Mouse (Mus musculus): ENCODE results near the gene Plcb2. TPM values are rescaled to one million over a fixed set of nuclear protein-coding genes. Genes with fewer than 3 reads are reported as not detected.

Plcb2 gene
- 0.17 and 0.43 TPM in 2 replicates for polyA plus RNA-seq (2015; fragmentation: Nextera tagmentation; extraction: Ambion mirVana)

- Histone ChIP-seq H3K4me3 (no peak within 1 kb of the TSS), H3K4me2 (no peak within 1 kb of the TSS), H3K36me3 (ENCODE audit: poor library complexity, severe bottlenecking) (no peaks in the 10 kb centered on the region), H3K9me3 (replicated peaks) (no peaks in the 10 kb centered on the region), H3K4me1 (peaks cover 11% of the 10 kb centered on the region; the same call in 1 of the 2 replicates), H3K9ac (no peak within 1 kb of the TSS), H3K27ac (no peak within 1 kb of the TSS), H3K27me3 (peaks cover 38% of the 10 kb centered on the region)
- WGBS: 29% methylated on average over 7 of the region's 7 CpGs
- no peak for ATAC-seq
Observed at GRCm38 (mm10) chr2:118728337-118728736, at the start of gene Plcb2. Plcb2 (minus strand) TSS chr2:118728438.

- Histone ChIP-seq H3K4me2 (no peak overlapping the region), H3K27ac (peak overlapping the region; percentile 76), H3K27me3 (0 out of 2 replicates have a peak, but pooled peaks cover 8% of the 10 kb centered on the region), H3K9me3 (replicated peaks) (no peaks in the 10 kb centered on the region), H3K4me1 (peaks cover 31% of the 10 kb centered on the region), H3K4me3 (no peak overlapping the region), H3K9ac (peak overlapping the region; percentile 30; the same call in 1 of the 2 replicates), H3K36me3 (ENCODE audit: poor library complexity, severe bottlenecking) (no peaks in the 10 kb centered on the region)
- ATAC-seq: 0 out of 2 replicates have a peak, but pooled peaks have one; percentile 4
- WGBS: 74% methylated on average over 2 of the region's 2 CpGs
Observed at GRCm38 (mm10) chr2:118776295-118776694, 48.1 kb upstream of the Plcb2 start.

- Histone ChIP-seq H3K36me3 (ENCODE audit: poor library complexity, severe bottlenecking) (no peaks in the 10 kb centered on the region), H3K27me3 (0 out of 2 replicates have a peak, but pooled peaks cover 5% of the 10 kb centered on the region), H3K27ac (peak overlapping the region; percentile 76), H3K4me3 (no peak overlapping the region), H3K9ac (peak overlapping the region; percentile 30; the same call in 1 of the 2 replicates), H3K4me1 (peaks cover 29% of the 10 kb centered on the region), H3K4me2 (no peak overlapping the region), H3K9me3 (replicated peaks) (no peaks in the 10 kb centered on the region)
- peak; percentile 46; the same call in 1 of the 2 replicates for ATAC-seq
- 67% methylated on average over 3 of the region's 4 CpGs for WGBS
Observed at GRCm38 (mm10) chr2:118775846-118776245, 47.6 kb upstream of the Plcb2 start.

- no peaks in the 10 kb centered on the region for H3K36me3 ChIP-seq (ENCODE audit: poor library complexity, severe bottlenecking)
- ATAC-seq: no peak
- no peak overlapping the region for H3K9ac ChIP-seq
- peaks cover 24% of the 10 kb centered on the region for H3K4me1 ChIP-seq
- peak overlapping the region; percentile 7 for H3K27ac ChIP-seq
- no peaks in the 10 kb centered on the region for H3K9me3 ChIP-seq (replicated peaks)
- H3K27me3 ChIP-seq: 0 out of 2 replicates have a peak, but pooled peaks cover 4% of the 10 kb centered on the region
- 53% methylated on average over 1 of the region's 1 CpGs for WGBS
- H3K4me3 ChIP-seq: no peak overlapping the region
- H3K4me2 ChIP-seq: no peak overlapping the region
Observed at GRCm38 (mm10) chr2:118775396-118775795, 47.2 kb upstream of the Plcb2 start.

- H3K4me1 ChIP-seq: peaks cover 18% of the 10 kb centered on the region
- no peak overlapping the region for H3K4me3 ChIP-seq
- no peaks in the 10 kb centered on the region for H3K36me3 ChIP-seq (ENCODE audit: poor library complexity, severe bottlenecking)
- no peak for ATAC-seq
- H3K27me3 ChIP-seq: 0 out of 2 replicates have a peak, but pooled peaks cover 4% of the 10 kb centered on the region
- WGBS: 81% methylated on average over 2 of the region's 2 CpGs
- no peaks in the 10 kb centered on the region for H3K9me3 ChIP-seq (replicated peaks)
- H3K27ac ChIP-seq: no peak overlapping the region
- H3K9ac ChIP-seq: no peak overlapping the region
- no peak overlapping the region for H3K4me2 ChIP-seq
Observed at GRCm38 (mm10) chr2:118774536-118774935, 46.3 kb upstream of the Plcb2 start.

- no peaks in the 10 kb centered on the region for H3K36me3 ChIP-seq (ENCODE audit: poor library complexity, severe bottlenecking)
- no peak within 1 kb of the TSS for H3K4me3 ChIP-seq
- WGBS: 91% methylated on average over 6 of the region's 6 CpGs
- peaks cover 13% of the 10 kb centered on the region for H3K4me1 ChIP-seq
- H3K9ac ChIP-seq: no peak within 1 kb of the TSS
- H3K4me2 ChIP-seq: no peak within 1 kb of the TSS
- no peak within 1 kb of the TSS for H3K27ac ChIP-seq
- H3K27me3 ChIP-seq: 0 out of 2 replicates have a peak, but pooled peaks cover 2% of the 10 kb centered on the region
- no peaks in the 10 kb centered on the region for H3K9me3 ChIP-seq (replicated peaks)
- ATAC-seq: no peak
Observed at GRCm38 (mm10) chr2:118772158-118772874, 44.1 kb upstream of the Plcb2 start, which contains the start of gene Phgr1. Phgr1 (plus strand) TSS chr2:118772769.

- Histone ChIP-seq H3K36me3 (ENCODE audit: poor library complexity, severe bottlenecking) (no peaks in the 10 kb centered on the region), H3K27me3 (no peaks in the 10 kb centered on the region), H3K9me3 (replicated peaks) (no peaks in the 10 kb centered on the region), H3K27ac (no peak overlapping the region), H3K4me2 (no peak overlapping the region), H3K9ac (no peak overlapping the region), H3K4me3 (no peak overlapping the region), H3K4me1 (peaks cover 31% of the 10 kb centered on the region)
- ATAC-seq: no peak
- 74% methylated on average over 10 of the region's 10 CpGs for WGBS
Observed at GRCm38 (mm10) chr2:118766041-118767033, 38.1 kb upstream of the Plcb2 start.

GRCm38 (mm10) chr2:118764875-118765274 is 36.6 kb upstream of the Plcb2 start:
- no peaks in the 10 kb centered on the region for H3K9me3 ChIP-seq (replicated peaks)
- H3K4me2 ChIP-seq: no peak overlapping the region
- H3K36me3 ChIP-seq (ENCODE audit: poor library complexity, severe bottlenecking): no peaks in the 10 kb centered on the region
- H3K4me1 ChIP-seq: peaks cover 45% of the 10 kb centered on the region
- H3K27ac ChIP-seq: no peak overlapping the region
- no peak for ATAC-seq
- 86% methylated on average over 5 of the region's 5 CpGs for WGBS
- H3K9ac ChIP-seq: no peak overlapping the region
- H3K27me3 ChIP-seq: no peaks in the 10 kb centered on the region
- H3K4me3 ChIP-seq: no peak overlapping the region

GRCm38 (mm10) chr2:118764094-118764831 is 36.0 kb upstream of the Plcb2 start:
- H3K4me1 ChIP-seq: peaks cover 50% of the 10 kb centered on the region
- WGBS: 20% methylated on average over 11 of the region's 11 CpGs
- no peaks in the 10 kb centered on the region for H3K27me3 ChIP-seq
- no peak overlapping the region for H3K4me3 ChIP-seq
- H3K4me2 ChIP-seq: 0 out of 2 replicates have a peak overlapping the region, but pooled peaks have one; percentile 3
- H3K9ac ChIP-seq: no peak overlapping the region
- ATAC-seq: no peak
- no peak overlapping the region; the same call in 1 of the 2 replicates for H3K27ac ChIP-seq
- H3K36me3 ChIP-seq (ENCODE audit: poor library complexity, severe bottlenecking): no peaks in the 10 kb centered on the region
- no peaks in the 10 kb centered on the region for H3K9me3 ChIP-seq (replicated peaks)

GRCm38 (mm10) chr2:118763469-118763868 is 35.2 kb upstream of the Plcb2 start:
- no peak overlapping the region for H3K4me2 ChIP-seq
- H3K4me3 ChIP-seq: no peak overlapping the region
- no peak for ATAC-seq
- H3K36me3 ChIP-seq (ENCODE audit: poor library complexity, severe bottlenecking): no peaks in the 10 kb centered on the region
- 61% methylated on average over 7 of the region's 7 CpGs for WGBS
- H3K27ac ChIP-seq: peak overlapping the region; percentile 99
- H3K4me1 ChIP-seq: peaks cover 50% of the 10 kb centered on the region
- H3K9ac ChIP-seq: no peak overlapping the region; the same call in 1 of the 2 replicates
- H3K27me3 ChIP-seq: no peaks in the 10 kb centered on the region
- no peaks in the 10 kb centered on the region for H3K9me3 ChIP-seq (replicated peaks)

- Histone ChIP-seq H3K27ac (peak overlapping the region; percentile 99), H3K4me1 (peaks cover 50% of the 10 kb centered on the region), H3K9me3 (replicated peaks) (no peaks in the 10 kb centered on the region), H3K9ac (peak overlapping the region; percentile 62; the same call in 1 of the 2 replicates), H3K27me3 (peaks cover 4% of the 10 kb centered on the region; the same call in 1 of the 2 replicates), H3K36me3 (ENCODE audit: poor library complexity, severe bottlenecking) (no peaks in the 10 kb centered on the region), H3K4me3 (no peak overlapping the region), H3K4me2 (peak overlapping the region; percentile 56)
- 6% methylated on average over 10 of the region's 10 CpGs for WGBS
- ATAC-seq: no peak
Observed at GRCm38 (mm10) chr2:118762784-118763148, 34.5 kb upstream of the Plcb2 start.

All from forebrain, embryonic 13.5 days (tissue).